Mouse (Mus musculus): Measurements from ENCODE around the gene Rab19.

- TF ChIP-seq EP300 (IDR thresholded peaks at IDR 0.05; ENCODE audit: low read depth in 1 of 2, low read length in 2 of 2) (no peak), POLR2A (IDR thresholded peaks at IDR 0.05; ENCODE audit: control insufficient read depth in 1 of 2, insufficient read depth in 1 of 2, low read depth in 1 of 2, low read length in 2 of 2, poor library complexity in 1 of 2) (no peak), GATA1 (IDR thresholded peaks at IDR 0.05; ENCODE audit: low read depth, low read length) (no peak), SIN3A (IDR thresholded peaks at IDR 0.05; ENCODE audit: low read length) (no peak), NRF1 (IDR thresholded peaks at IDR 0.05; ENCODE audit: insufficient read depth, low read depth, low read length, poor library complexity, severe bottlenecking) (no peak), RCOR1 (IDR thresholded peaks at IDR 0.05; ENCODE audit: low read depth, low read length) (no peak), TAL1 (IDR thresholded peaks at IDR 0.05; ENCODE audit: low read length) (no peak)
These were observed 45.8 kb downstream of the Rab19 start for GRCm38 (mm10) chr6:39426725-39427124.

Measured in MEL (cell line).